Mouse (Mus musculus) gonadal fat pad, adult 2 months (tissue): Measurements from ENCODE around the gene Slc25a16. TPM values are rescaled to one million over a fixed set of nuclear protein-coding genes. Genes with fewer than 3 reads are reported as not detected.
"Not testable (repeated sequence)": the region's sequence is repeated elsewhere in the genome, so short reads cannot be mapped to it uniquely, and the experiment has no call there.

ENCODE experiments used
- DNase-seq: peaks from one replicate; pipeline ENCODE4 v3.0.0-alpha.2; 2012; ENCODE audit warnings: low read depth
- polyA plus RNA-seq: library from polyadenylated mRNA; depleted of rRNA; stranded (reverse); fragments of >200 nt; gene quantifications from 2 replicates; pipeline ENCODE4 v1.2.3, GENCODE M21; 2012

The Slc25a16 gene
- polyA plus RNA-seq, 1 experiment = 55.2 TPM

DNA sequence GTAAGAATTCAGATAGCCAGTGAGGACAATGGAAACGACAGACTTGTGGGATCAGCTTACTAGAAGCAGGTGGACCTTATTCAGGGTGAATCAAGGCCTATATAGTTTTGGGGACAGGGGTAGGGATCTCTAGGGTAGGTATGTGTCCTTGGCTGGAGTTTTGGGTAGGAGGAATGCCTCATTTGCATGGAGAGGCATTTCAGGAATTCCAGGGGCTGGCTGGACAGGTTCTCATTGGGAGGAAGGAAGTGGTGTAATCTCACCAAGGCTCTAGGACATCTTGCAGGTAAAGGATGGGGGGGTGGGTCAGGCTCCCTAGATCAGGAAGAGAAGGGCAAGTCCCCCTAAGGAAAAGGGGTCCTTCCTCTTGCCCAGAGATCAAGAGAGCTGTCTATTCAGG, 17.6 kb upstream of the Slc25a16 start:
- DNase-seq = no peak

DNA sequence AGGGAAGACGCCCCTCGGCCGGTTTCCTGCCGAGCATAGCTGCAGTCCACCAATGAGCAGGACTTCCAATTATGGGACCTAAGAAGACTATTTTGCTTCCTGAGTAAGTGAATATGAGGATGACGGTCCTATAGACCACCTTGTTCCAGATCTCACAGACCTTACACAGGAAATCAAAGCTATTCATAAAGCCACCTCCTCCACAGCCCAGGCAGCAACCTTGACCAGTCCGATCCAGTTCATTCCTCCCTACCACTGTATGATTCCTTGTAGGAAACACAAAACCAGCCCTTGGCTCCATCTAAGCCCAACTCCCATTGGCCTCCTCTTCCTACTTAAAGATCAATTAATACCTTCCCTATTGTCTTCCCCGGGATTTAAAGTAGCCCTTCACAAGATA, 14.1 kb upstream of the Slc25a16 start:
- DNase-seq = no peak

DNA sequence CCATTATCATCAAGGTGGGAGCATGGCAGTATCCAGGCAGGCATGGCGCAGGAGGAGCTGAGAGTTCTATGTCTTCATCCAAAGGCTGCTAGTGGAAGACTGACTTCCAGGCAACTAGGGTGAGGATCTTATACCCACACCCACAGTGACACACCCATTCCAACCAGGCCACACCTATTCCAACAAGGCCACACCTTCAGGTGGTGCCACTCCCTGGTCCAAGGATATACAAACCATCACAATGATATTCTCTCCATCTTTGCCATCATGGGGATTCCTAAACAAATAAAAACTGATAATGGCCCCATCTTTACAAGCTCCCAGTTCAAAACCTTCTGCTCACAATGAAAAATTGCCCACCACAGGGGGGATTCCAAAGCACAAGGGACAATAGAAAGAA, 11.5 kb upstream of the Slc25a16 start, which contains the start of gene Tet1:
Gene Tet1 (minus strand): TSS at position 101 of the 400 bp plus-strand sequence.
- DNase-seq = not testable (repeated sequence)

DNA sequence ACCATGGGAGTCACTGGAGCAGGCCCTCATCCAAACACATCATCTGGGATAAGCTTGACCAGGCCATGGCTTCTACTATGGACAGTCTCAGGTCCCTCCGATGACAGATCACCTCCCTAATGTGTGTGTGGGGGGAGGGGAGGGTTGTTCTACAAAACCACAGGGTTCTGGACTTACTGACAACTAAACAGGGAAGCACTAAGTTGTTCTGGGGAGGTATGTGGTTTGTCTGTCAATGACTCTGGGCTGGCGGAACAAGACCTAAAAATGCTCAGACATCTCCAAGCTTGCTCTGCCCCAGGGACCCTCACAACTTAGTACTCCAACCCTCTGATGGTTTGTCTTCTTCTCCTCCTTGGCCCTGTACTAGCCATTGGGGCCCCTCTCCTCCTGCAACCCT, 9.3 kb upstream of the Slc25a16 start:
- no peak for DNase-seq

DNA sequence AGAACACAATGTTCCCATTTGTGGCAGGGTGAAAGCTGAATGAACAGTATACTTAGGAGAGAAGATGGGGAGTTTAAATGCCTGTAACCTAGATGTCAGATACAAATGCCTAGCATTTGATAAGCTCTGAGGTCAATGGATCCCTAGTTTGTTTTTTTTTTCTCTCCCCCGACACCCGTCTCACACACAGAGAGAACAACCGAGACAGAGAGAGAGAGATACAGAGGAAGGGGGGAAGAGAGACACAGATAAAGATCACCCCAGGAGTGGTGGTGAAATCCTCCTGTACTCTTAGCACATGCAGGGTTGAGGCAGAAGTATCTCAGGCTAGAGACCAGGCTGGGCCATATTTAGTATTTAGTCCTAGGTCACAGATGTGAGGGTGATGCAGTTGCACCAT, 1.4 kb upstream of the Slc25a16 start:
- DNase-seq = no peak

DNA sequence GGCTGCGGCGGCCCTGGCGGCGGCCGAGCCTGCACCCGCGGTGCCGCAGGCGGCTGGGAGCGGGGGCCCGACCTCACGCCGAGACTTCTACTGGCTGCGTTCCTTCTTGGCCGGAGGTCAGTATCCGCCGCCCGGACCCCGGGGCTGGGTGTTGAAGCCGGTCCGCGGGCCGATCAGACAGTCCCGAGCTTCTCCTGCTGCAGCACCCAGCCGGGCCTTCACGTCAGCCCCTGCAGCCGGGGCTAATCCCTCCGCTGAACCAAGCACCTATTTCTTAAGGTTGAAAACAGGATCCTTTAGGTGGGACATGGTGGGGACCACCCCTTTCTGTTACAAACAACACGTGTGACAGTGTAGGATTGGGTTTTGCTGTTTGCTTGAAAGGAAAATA, 328 bp downstream of the Slc25a16 start:
- no peak for DNase-seq

DNA sequence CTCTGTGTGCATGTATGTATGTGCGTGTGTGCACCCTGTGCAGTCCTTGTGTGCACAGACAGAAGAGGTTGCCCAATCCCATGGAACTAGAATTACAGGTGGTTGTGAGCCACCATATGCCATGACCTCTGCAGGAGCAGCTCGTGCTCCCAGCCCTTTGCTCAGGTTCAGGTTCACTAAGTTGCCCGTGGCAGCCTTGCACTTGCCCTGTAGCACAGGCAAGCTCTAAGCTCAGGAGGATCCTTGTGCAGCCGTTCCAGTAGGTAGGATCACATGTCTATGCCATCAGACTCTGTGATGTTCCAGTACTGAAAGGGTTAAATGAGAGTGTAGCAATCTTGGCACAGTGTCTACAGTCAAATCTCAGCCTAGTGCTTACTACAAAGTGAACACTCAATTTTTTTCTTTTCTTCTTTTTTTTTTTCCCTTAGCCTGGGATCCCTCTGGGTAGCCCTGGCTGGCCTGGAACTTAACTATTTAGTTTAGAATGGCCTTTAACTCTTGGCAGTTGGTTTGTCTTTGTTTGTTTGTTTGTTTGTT, 3.7 kb downstream of the Slc25a16 start:
- DNase-seq = no peak

DNA sequence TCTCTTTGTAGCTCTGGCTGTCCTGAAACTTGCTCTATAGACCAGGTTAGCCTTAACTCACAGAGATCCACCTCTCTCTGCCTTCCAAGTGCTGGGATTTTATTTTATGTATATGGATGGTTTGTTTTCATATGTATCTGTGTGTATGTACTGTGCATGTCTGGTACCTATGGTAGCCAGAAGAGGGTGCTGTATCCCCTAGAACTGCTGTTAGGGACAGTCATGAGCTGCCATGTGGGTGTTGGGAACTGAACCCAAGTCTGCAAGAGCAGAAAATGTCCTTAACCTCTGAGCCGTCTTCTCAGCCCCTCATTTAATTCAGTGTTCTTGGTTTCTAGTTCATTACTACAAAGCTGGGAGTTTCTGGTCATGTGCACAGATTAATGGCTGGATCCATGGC, 11.9 kb downstream of the Slc25a16 start:
- DNase-seq = no peak

DNA sequence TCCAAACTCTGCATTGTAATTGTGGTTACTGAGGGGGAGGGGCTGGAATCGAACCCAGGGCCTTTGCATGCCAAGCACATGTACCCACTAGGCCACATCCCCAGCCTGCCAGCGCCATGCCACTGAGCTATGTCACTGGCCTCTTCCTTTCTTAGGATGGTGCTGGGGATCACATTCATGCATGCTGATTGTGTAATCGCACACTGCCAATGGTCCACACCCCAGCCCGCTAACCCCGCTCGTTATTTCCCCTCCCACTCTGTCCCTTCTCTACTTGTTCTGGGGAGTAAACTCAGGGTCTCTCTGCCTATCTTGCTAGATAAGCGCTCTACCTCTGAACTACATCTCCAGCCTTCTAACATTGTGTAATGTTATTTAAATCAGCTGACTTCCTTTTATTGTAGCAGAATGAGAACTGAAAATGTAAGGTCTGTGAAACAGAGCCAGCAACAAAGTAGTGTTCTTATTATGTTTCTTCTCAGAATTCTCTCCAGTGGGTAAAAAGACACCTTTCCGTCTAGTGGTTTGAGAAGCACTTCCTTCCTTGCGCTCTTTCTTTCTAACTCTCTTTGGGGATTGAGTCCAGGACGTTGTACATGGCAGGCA, 24.6 kb downstream of the Slc25a16 start:
- no peak for DNase-seq

DNA sequence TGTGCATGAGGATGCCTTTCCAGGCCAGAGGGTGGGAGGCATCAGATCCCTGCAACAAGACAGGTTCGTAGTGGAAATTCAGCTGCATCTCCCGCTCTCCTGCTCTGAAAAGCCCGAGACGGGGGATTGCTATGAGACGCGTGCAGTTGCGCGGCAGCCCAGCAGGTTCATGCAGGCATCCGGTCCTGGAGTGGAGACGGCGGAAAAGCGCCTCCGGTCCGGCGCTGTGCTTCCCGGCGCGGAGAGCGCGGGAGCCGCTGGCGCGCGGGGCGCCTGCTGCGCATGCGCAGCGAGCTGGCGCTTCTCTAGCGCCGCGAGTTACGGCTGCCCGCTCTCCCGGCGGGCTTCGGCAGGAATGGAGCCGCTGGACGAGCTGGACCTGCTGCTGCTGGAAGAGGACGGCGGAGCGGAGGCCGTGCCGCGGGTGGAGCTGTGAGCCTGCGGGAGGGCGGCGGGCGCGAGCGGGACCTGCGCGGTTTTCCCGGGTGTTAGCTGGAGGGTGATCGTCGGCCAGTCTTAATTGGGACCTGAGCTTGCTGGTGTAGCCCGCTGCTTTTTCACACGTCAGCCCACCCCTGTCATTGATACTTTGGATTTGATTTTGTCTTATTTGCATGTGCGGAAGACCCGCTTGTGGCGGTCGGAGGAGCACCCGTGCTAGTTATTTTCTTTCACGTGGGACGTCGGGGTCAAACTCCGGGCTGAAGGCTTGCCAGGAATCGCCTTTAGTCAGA, 26.5 kb downstream of the Slc25a16 start, which contains the start of gene Dna2:
Gene Dna2 (plus strand): TSS at position 289 of the 734 bp plus-strand sequence.
- no peak for DNase-seq

DNA sequence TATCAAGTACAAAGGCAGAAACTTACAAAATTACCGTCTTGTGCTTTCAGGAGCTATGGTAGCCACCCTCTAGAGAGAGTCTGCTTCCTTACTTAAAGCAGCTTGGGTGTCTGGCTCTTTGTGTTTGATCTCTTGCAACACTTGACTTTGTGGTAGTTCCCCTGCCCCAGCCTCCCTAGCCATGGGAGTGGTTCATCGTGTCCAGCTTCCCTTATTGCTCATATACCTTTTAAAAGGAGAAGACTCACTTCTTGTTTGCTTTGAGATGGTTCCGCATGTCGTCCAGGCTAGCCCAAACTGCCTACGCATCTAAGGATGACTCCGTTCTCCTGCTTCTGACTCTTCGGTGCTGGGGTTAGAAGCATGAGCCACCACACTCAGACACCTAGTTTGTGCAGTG, 28.1 kb downstream of the Slc25a16 start:
- DNase-seq = no peak

DNA sequence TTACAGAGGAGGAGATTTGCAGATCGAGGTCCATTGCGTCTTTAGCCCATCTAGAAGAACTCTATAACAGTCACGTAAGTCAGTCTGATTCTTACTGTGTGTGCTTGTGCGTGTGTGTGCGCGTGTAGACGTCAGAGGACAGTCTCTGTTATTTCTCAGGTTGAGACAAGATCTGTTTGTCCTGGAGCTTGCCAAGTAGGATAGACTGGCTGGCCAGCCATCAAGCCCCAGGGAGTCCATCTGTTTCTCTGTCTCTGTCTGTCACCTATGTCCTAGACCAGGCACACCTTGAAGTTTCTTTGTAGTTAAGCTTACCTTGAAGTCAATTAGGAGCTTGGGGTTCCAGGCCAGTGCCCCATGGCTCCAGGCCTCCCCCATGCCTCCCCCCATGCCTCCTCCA, 43.5 kb downstream of the Slc25a16 start:
- no peak for DNase-seq

DNA sequence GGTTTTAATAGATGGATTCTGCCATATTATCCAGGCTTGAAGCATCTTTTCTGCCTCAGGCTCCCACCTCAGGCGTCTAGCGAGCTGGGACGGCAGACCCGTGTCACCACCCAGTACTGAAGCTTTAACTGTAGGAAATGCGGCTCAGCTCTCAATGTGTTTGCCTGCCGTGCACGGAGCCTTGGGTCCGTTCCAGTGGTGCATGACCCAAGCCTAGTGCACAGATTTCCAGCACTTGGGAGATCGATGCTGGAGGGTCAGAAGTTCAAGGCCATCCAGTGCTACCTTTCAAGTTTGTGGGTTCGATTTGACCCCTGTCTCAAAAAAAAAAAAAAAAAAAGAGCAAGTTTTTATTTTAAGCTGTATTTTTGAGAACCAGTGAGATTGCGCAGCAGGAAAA, 45.4 kb downstream of the Slc25a16 start:
- no peak for DNase-seq

DNA sequence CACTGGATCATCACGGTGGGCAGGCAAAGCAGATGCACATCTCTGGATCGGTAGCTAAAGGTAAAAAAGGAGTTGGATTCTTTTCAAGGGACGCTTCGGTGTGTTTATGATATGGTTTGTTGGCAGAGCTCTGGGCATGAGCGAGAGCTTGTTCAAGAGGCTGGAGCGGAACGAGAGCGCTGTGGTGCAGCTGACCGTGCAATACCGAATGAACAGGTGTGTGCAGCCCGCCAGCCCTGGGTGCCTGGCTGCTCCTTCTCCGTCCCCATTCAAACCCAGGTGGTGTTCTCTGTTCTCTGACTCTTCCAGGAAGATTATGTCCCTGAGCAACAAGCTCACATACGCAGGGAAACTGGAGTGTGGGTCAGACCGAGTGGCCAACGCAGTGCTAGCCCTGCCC, 45.9 kb downstream of the Slc25a16 start:
- no peak for DNase-seq

DNA sequence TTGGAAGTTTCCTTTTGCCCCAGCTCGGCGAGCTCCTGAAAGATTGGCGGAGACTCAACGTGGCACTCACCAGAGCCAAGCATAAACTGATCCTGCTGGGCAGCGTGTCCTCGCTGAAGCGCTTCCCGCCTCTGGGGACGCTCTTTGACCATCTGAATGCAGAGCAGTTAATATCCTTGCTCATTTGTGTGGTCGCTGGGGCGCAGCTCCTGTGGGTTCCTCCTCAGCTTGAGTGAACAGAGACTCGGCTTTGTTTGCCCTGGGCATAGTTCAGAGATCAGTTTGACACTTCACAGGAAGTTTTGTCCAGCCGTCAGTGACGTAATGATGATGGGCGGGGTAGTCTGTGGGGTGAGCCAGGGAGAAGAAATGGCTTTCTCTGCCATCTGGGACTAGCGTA, 51.4 kb downstream of the Slc25a16 start:
- no peak for DNase-seq

DNA sequence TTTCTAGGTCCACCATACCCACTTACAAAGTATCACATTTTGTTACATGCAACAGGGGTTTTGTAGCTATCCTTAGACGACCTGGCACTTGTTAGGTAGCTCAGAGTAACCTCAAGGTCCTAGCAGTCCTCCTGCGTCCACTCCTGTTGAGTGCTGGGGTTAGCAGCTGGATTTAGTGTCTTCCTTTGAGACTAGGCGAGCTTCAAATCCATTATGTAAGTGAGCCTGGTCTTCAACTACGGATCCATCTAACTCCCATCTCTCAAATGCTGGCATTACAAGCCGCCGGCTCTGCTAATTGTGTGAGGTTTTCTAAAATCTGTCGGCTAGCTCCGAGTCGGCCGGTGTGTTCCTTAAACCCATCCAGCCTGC, 59.2 kb downstream of the Slc25a16 start:
- DNase-seq = no peak

DNA sequence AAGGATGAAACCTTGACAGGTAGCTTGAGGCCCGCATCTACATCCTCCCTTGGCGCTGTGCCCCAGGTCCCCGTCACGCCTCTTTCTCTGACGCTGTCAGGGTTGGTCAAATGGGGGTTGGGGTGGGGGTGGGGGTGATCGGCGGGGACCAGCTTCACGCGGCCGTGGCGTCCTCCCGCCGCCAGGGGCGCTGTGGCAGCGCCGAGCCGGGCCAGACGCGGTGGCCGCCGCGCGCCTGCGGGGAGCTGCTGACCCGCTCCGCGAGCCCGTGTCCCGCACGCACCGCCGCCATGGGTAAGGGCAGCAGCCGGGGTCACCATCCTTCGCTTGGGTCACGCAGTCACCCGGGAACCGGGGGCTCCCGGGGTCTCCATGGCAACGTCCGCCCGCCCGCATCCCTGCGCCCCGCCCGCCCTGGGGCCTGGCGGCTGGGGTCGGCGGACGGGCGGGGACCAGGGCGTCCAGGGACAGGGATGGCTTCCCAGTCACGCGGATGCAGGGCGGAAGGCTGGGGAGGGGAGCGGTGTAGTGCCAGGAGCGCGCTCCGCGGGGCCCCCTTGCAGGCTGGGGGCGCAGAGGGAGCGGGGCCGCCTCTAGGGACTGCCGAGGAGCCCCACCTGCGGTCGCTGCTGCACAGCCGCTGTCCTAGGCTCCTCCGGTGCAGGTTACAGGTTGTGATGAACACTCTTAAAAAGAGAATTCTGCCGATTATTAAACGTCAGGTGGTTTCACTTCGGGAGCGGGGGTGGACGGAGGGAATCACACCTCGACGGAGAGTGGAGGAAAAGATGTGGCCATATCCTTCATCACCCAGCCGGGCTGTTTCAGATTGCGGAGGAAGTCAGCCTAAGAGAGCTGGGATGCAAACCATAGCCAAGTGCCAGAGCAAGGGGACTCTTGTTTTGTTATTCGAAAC, 59.9 kb downstream of the Slc25a16 start, which contains the start of gene Rufy2:
Gene Rufy2 (plus strand): TSS at position 185 of the 916 bp plus-strand sequence.
- no peak for DNase-seq

DNA sequence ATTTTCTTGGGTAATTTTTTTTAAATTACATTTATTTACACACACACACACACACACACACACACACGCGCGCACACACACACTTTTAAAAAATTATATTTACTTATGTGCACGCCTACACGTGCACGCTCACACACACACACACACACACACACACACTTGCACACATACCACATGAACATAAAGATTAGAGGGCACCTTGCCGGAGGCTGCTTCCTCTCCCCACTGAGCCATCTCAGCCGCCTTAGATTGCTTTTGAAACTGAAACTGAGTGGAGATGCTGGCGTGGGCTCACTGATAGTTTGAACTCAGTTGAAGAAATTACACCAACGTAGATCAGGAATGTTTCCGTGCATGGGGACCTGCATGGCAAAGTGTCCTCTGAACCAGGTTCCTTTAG, 63.6 kb downstream of the Slc25a16 start:
- no peak for DNase-seq

DNA sequence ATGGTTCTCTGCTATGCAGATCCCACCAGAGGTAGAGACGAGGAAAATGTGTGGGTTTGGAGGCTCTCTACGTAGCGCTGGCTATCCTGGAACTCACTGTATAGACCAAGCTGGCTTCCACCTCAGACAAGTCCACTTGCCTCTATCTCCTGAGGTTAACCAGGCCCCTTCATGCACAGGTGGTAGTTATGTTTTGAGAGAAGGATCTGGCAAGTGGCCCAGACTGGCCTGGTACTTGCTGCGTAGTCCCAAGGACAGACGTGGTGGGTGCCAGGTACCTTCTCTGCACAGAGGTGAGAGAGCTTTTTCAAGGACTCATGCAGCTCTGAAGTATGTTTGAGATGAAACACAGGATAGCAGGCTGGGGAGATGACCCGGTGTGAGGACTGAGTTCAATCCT, 64.1 kb downstream of the Slc25a16 start:
- DNase-seq = no peak

DNA sequence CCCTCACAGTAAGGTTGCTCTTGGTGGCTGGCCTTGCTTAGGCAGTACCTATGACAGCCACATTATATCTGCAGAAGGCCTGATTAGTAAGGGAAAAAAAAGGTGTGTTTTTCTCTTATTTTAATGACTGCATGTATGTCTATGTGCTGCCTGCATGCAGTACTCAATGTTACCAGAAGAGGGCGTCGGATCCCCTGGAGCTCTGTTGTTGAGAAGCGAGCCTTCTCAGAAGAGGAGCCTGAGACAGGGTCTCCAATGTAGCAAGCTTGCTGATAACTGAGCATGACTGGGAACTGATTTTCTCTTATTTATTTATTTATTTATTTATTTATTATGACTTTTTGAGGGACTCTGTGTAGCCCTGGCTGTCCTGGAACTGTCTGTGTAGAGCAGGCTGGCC, 66.9 kb downstream of the Slc25a16 start:
- no peak for DNase-seq

DNA sequence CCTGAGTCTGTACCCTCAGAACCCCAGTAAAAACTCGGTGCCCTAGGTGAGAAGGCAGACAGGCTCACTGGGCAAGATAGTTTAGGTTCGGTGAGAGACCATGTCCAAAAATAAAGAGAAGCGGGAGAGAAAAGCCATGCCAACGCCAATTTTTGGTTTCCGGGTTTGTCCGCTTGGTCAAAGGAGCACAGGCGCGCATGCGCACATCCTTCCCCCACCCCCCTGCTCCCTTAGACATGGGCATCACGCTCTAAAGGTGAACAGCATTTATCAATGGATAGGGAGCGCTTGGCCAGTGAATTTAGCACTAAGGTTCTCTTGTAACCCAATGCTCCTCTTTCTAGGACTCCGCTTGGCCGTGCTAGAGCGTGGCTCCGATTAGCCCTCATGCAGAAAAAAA, 70.2 kb downstream of the Slc25a16 start:
- no peak for DNase-seq

DNA sequence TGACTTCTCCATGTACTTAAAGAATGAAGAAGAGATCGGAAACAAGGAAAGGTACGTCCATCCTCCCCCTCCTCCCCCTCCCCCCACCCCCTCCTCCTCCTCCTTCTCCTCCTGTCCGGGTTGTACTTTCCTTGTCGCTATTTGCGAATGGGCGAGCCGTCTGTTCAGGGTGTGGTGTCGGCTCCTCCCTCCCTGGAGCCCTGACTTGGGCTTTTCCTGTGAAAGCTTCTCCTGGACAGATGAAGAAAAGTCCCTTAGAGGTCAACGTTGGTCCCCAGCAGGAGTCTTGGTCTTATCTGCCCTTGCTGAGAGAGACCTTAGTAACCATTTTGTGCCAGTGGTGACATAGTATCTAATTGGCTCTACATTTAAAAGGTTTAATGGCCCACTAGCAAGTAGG, 73.6 kb downstream of the Slc25a16 start:
- no peak for DNase-seq
